Mouse (Mus musculus): Measurements from ENCODE around the gene Cdc7. TPM values are rescaled to one million over a fixed set of nuclear protein-coding genes. Genes with fewer than 3 reads are reported as not detected.

Gene Cdc7
- polyA plus RNA-seq, 1 experiment from 2014 or later: 48.6 TPM

- no peak overlapping the region for H3K4me3 ChIP-seq (ENCODE audit: low read length)
- H3K36me3 ChIP-seq (ENCODE audit: control insufficient read depth, insufficient read depth, low read length): no peaks in the 10 kb centered on the region
- peak overlapping the region; percentile 59; the same call in 1 of the 2 replicates for H3K27ac ChIP-seq (ENCODE audit: low read depth, low read length)
- ATAC-seq (ENCODE audit: low FRiP score, low TSS enrichment): peak; percentile 74
- H3K9ac ChIP-seq (ENCODE audit: low read depth, low read length): no peak overlapping the region
- peaks cover 19% of the 10 kb centered on the region for H3K4me1 ChIP-seq (ENCODE audit: control insufficient read depth, insufficient read depth, low read length)
- no peaks in the 10 kb centered on the region for H3K27me3 ChIP-seq (ENCODE audit: control insufficient read depth, insufficient read depth, low read length)
- H3K4me2 ChIP-seq (replicated peaks; ENCODE audit: low read depth, low read length): no peak overlapping the region; the same call in 1 of the 2 replicates
- WGBS: 7% methylated on average over 10 of the region's 10 CpGs
- no peaks in the 10 kb centered on the region for H3K9me3 ChIP-seq (ENCODE audit: control insufficient read depth, low read length)
These were observed 51.4 kb downstream of the Cdc7 start for GRCm38 (mm10) chr5:107015422-107016081.

GRCm38 (mm10) chr5:107016538-107016937 lies 52.4 kb downstream of the Cdc7 start:
- Histone ChIP-seq H3K27ac (ENCODE audit: low read depth, low read length) (no peak overlapping the region), H3K36me3 (ENCODE audit: control insufficient read depth, insufficient read depth, low read length) (no peaks in the 10 kb centered on the region), H3K4me3 (ENCODE audit: low read length) (no peak overlapping the region), H3K4me2 (replicated peaks; ENCODE audit: low read depth, low read length) (no peak overlapping the region), H3K27me3 (ENCODE audit: control insufficient read depth, insufficient read depth, low read length) (no peaks in the 10 kb centered on the region), H3K9me3 (ENCODE audit: control insufficient read depth, low read length) (no peaks in the 10 kb centered on the region), H3K9ac (ENCODE audit: low read depth, low read length) (no peak overlapping the region), H3K4me1 (ENCODE audit: control insufficient read depth, insufficient read depth, low read length) (peaks cover 19% of the 10 kb centered on the region)
- ATAC-seq (ENCODE audit: low FRiP score, low TSS enrichment): no peak
- WGBS: 78% methylated on average over 4 of the region's 4 CpGs

- WGBS: 73% methylated on average over 2 of the region's 2 CpGs
- no peak for ATAC-seq (ENCODE audit: low FRiP score, low TSS enrichment)
- H3K36me3 ChIP-seq (ENCODE audit: control insufficient read depth, insufficient read depth, low read length): no peaks in the 10 kb centered on the region
These were observed 53.4 kb downstream of the Cdc7 start for GRCm38 (mm10) chr5:107017544-107017943.

GRCm38 (mm10) chr5:107019057-107019456 lies 54.9 kb downstream of the Cdc7 start:
- Histone ChIP-seq H3K9ac (ENCODE audit: low read depth, low read length) (no peak overlapping the region), H3K27me3 (ENCODE audit: control insufficient read depth, insufficient read depth, low read length) (no peaks in the 10 kb centered on the region), H3K4me2 (replicated peaks; ENCODE audit: low read depth, low read length) (no peak overlapping the region), H3K4me1 (ENCODE audit: control insufficient read depth, insufficient read depth, low read length) (peaks cover 19% of the 10 kb centered on the region), H3K4me3 (ENCODE audit: low read length) (no peak overlapping the region), H3K27ac (ENCODE audit: low read depth, low read length) (no peak overlapping the region), H3K9me3 (ENCODE audit: control insufficient read depth, low read length) (no peaks in the 10 kb centered on the region), H3K36me3 (ENCODE audit: control insufficient read depth, insufficient read depth, low read length) (no peaks in the 10 kb centered on the region)
- no peak for ATAC-seq (ENCODE audit: low FRiP score, low TSS enrichment)
- 80% methylated on average over 5 of the region's 5 CpGs for WGBS

More at GRCm38 (mm10) chr5:107017544-107017943, 53.4 kb downstream of the Cdc7 start:
- H3K27me3 ChIP-seq (ENCODE audit: control insufficient read depth, insufficient read depth, low read length): no peaks in the 10 kb centered on the region
- H3K4me1 ChIP-seq (ENCODE audit: control insufficient read depth, insufficient read depth, low read length): peaks cover 19% of the 10 kb centered on the region
- no peak overlapping the region for H3K4me2 ChIP-seq (replicated peaks; ENCODE audit: low read depth, low read length)
- no peaks in the 10 kb centered on the region for H3K9me3 ChIP-seq (ENCODE audit: control insufficient read depth, low read length)
- H3K9ac ChIP-seq (ENCODE audit: low read depth, low read length): no peak overlapping the region
- no peak overlapping the region for H3K4me3 ChIP-seq (ENCODE audit: low read length)
- no peak overlapping the region for H3K27ac ChIP-seq (ENCODE audit: low read depth, low read length)

GRCm38 (mm10) chr5:107019904-107020303 lies 55.8 kb downstream of the Cdc7 start:
- ATAC-seq (ENCODE audit: low FRiP score, low TSS enrichment): no peak
- no peak overlapping the region for H3K9ac ChIP-seq (ENCODE audit: low read depth, low read length)
- WGBS: 63% methylated on average over 6 of the region's 6 CpGs
- no peak overlapping the region for H3K27ac ChIP-seq (ENCODE audit: low read depth, low read length)
- no peaks in the 10 kb centered on the region for H3K9me3 ChIP-seq (ENCODE audit: control insufficient read depth, low read length)
- H3K36me3 ChIP-seq (ENCODE audit: control insufficient read depth, insufficient read depth, low read length): no peaks in the 10 kb centered on the region
- peaks cover 20% of the 10 kb centered on the region for H3K4me1 ChIP-seq (ENCODE audit: control insufficient read depth, insufficient read depth, low read length)
- no peak overlapping the region for H3K4me2 ChIP-seq (replicated peaks; ENCODE audit: low read depth, low read length)
- no peak overlapping the region for H3K4me3 ChIP-seq (ENCODE audit: low read length)
- no peaks in the 10 kb centered on the region for H3K27me3 ChIP-seq (ENCODE audit: control insufficient read depth, insufficient read depth, low read length)

- no peaks in the 10 kb centered on the region for H3K27me3 ChIP-seq (ENCODE audit: control insufficient read depth, insufficient read depth, low read length)
- no peak overlapping the region for H3K9ac ChIP-seq (ENCODE audit: low read depth, low read length)
- H3K4me1 ChIP-seq (ENCODE audit: control insufficient read depth, insufficient read depth, low read length): peaks cover 17% of the 10 kb centered on the region
- no peak overlapping the region; the same call in 1 of the 2 replicates for H3K27ac ChIP-seq (ENCODE audit: low read depth, low read length)
- H3K36me3 ChIP-seq (ENCODE audit: control insufficient read depth, insufficient read depth, low read length): no peaks in the 10 kb centered on the region
- no peak for ATAC-seq (ENCODE audit: low FRiP score, low TSS enrichment)
- no peak overlapping the region for H3K4me2 ChIP-seq (replicated peaks; ENCODE audit: low read depth, low read length)
- H3K9me3 ChIP-seq (ENCODE audit: control insufficient read depth, low read length): no peaks in the 10 kb centered on the region
- H3K4me3 ChIP-seq (ENCODE audit: low read length): no peak overlapping the region
- 58% methylated on average over 7 of the region's 7 CpGs for WGBS
These were observed 56.2 kb downstream of the Cdc7 start for GRCm38 (mm10) chr5:107020366-107020765.

GRCm38 (mm10) chr5:107021291-107022063 lies 57.4 kb downstream of the Cdc7 start:
- H3K27me3 ChIP-seq (ENCODE audit: control insufficient read depth, insufficient read depth, low read length): no peaks in the 10 kb centered on the region
- no peak overlapping the region for H3K9ac ChIP-seq (ENCODE audit: low read depth, low read length)
- no peaks in the 10 kb centered on the region for H3K36me3 ChIP-seq (ENCODE audit: control insufficient read depth, insufficient read depth, low read length)
- no peak for ATAC-seq (ENCODE audit: low FRiP score, low TSS enrichment)
- no peak overlapping the region for H3K4me3 ChIP-seq (ENCODE audit: low read length)
- WGBS: 88% methylated on average over 14 of the region's 14 CpGs
- H3K9me3 ChIP-seq (ENCODE audit: control insufficient read depth, low read length): no peaks in the 10 kb centered on the region
- H3K27ac ChIP-seq (ENCODE audit: low read depth, low read length): no peak overlapping the region
- no peak overlapping the region for H3K4me2 ChIP-seq (replicated peaks; ENCODE audit: low read depth, low read length)
- peaks cover 16% of the 10 kb centered on the region for H3K4me1 ChIP-seq (ENCODE audit: control insufficient read depth, insufficient read depth, low read length)

GRCm38 (mm10) chr5:107022064-107022428 lies 57.9 kb downstream of the Cdc7 start:
- H3K9me3 ChIP-seq (ENCODE audit: control insufficient read depth, low read length): no peaks in the 10 kb centered on the region
- no peak for ATAC-seq (ENCODE audit: low FRiP score, low TSS enrichment)
- no peak overlapping the region for H3K4me2 ChIP-seq (replicated peaks; ENCODE audit: low read depth, low read length)
- no peaks in the 10 kb centered on the region for H3K36me3 ChIP-seq (ENCODE audit: control insufficient read depth, insufficient read depth, low read length)
- H3K27me3 ChIP-seq (ENCODE audit: control insufficient read depth, insufficient read depth, low read length): no peaks in the 10 kb centered on the region
- no peak overlapping the region for H3K9ac ChIP-seq (ENCODE audit: low read depth, low read length)
- H3K4me1 ChIP-seq (ENCODE audit: control insufficient read depth, insufficient read depth, low read length): peaks cover 16% of the 10 kb centered on the region
- H3K4me3 ChIP-seq (ENCODE audit: low read length): no peak overlapping the region
- 93% methylated on average over 3 of the region's 3 CpGs for WGBS
- no peak overlapping the region for H3K27ac ChIP-seq (ENCODE audit: low read depth, low read length)

GRCm38 (mm10) chr5:107023951-107024350 lies 59.8 kb downstream of the Cdc7 start:
- Histone ChIP-seq H3K9ac (ENCODE audit: low read depth, low read length) (no peak overlapping the region), H3K27me3 (ENCODE audit: control insufficient read depth, insufficient read depth, low read length) (no peaks in the 10 kb centered on the region), H3K4me3 (ENCODE audit: low read length) (no peak overlapping the region), H3K27ac (ENCODE audit: low read depth, low read length) (no peak overlapping the region), H3K4me2 (replicated peaks; ENCODE audit: low read depth, low read length) (no peak overlapping the region), H3K9me3 (ENCODE audit: control insufficient read depth, low read length) (no peaks in the 10 kb centered on the region), H3K4me1 (ENCODE audit: control insufficient read depth, insufficient read depth, low read length) (peaks cover 16% of the 10 kb centered on the region), H3K36me3 (ENCODE audit: control insufficient read depth, insufficient read depth, low read length) (no peaks in the 10 kb centered on the region)
- no peak for ATAC-seq (ENCODE audit: low FRiP score, low TSS enrichment)
- WGBS: 32% methylated on average over 5 of the region's 5 CpGs
